Mouse (Mus musculus) neural tube, embryonic 11.5 days (tissue): ENCODE measurements around the gene Zscan4e. TPM values are rescaled to one million over a fixed set of nuclear protein-coding genes. Genes with fewer than 3 reads are reported as not detected.
"Not testable (repeated sequence)": the region's sequence is repeated elsewhere in the genome, so short reads cannot be mapped to it uniquely, and the experiment has no call there.

Experiments
- ATAC-seq: fragments of 200-750 bp; cut with Nextera tagmentation; 2 replicates; pipeline ENCODE4 v1.8.0; 2017; ENCODE audit warnings: moderate number of reproducible peaks, mild to moderate bottlenecking, moderate TSS enrichment, moderate library complexity; ENCODE audit not compliant: insufficient read depth, low FRiP score, low TSS enrichment
- DNase-seq: peaks from one replicate; pipeline ENCODE4 v3.0.0-alpha.2; 2015; ENCODE audit warnings: low spot score
- H3K27ac ChIP-seq: fragments of 300-500 bp; sonication (generic); 2 replicates; pipeline ENCODE4 v1.5.1; 2014; ENCODE audit warnings: low read depth, mild to moderate bottlenecking, low read length
- H3K27me3 ChIP-seq: fragments of 300-500 bp; sonication (generic); 2 replicates; pipeline ENCODE4 v1.6.1; 2014; ENCODE audit warnings: mild to moderate bottlenecking, low read length, mixed read lengths; ENCODE audit not compliant: control insufficient read depth, insufficient read depth
- H3K36me3 ChIP-seq: fragments of 300-500 bp; sonication (generic); 2 replicates; pipeline ENCODE4 v1.6.1; 2014; ENCODE audit warnings: mild to moderate bottlenecking, low read length, moderate library complexity, mixed read lengths; ENCODE audit not compliant: control insufficient read depth, insufficient read depth
- H3K4me1 ChIP-seq: fragments of 300-500 bp; sonication (generic); 2 replicates; pipeline ENCODE4 v1.6.1; 2014; ENCODE audit warnings: low read length, mixed read lengths; ENCODE audit not compliant: control insufficient read depth, insufficient read depth
- H3K4me2 ChIP-seq: fragments of 300-500 bp; sonication (generic); 2 replicates; pipeline ENCODE4 v1.6.1; 2014; ENCODE audit warnings: low read depth, mild to moderate bottlenecking, moderate library complexity
- H3K4me3 ChIP-seq: fragments of 300-500 bp; sonication (generic); 2 replicates; pipeline ENCODE4 v1.5.1; 2014; ENCODE audit warnings: low read depth, low read length
- H3K9ac ChIP-seq: fragments of 300-500 bp; sonication (generic); 2 replicates; pipeline ENCODE4 v1.6.1; 2014; ENCODE audit warnings: mild to moderate bottlenecking, low read length
- H3K9me3 ChIP-seq: fragments of 300-500 bp; sonication (generic); 2 replicates; pipeline ENCODE4 v1.6.1; 2016; ENCODE audit warnings: low read length; ENCODE audit not compliant: control insufficient read depth
- microRNA-seq: library from miRNA; unstranded; fragments of <30 nt; microRNA quantifications from one replicate; pipeline ENCODE4, GENCODE M21; 2016
- polyA plus RNA-seq: library from polyadenylated mRNA; unstranded; fragments of >200 nt; fragmentation: Nextera tagmentation; extraction: Ambion mirVana; gene quantifications from 2 replicates; pipeline ENCODE4 v1.2.1, GENCODE M21; 2014

The Zscan4e gene
- not detected in 2 replicates for polyA plus RNA-seq

- not testable (repeated sequence) for H3K27me3 ChIP-seq, H3K4me1 ChIP-seq, DNase-seq, H3K9me3 ChIP-seq, ATAC-seq, H3K9ac ChIP-seq, H3K36me3 ChIP-seq, H3K4me2 ChIP-seq, H3K4me3 ChIP-seq, H3K27ac ChIP-seq
These were observed at the start of gene Zscan4e for GRCm38 (mm10) chr7:11310582-11310981. Gene Zscan4e, minus strand, starts transcription at chr7:11310682.

Small RNAs within 50 kb of the gene (microRNA-seq; reads per million reads assigned to microRNA genes)
- gene Gm23087 (not detected), gene Gm26248 (not detected)

Other genes with a start within 250 kb of the Zscan4e start
- gene Zscan4-ps1, start 241.0 kb downstream of the Zscan4e start, polyA plus RNA-seq, result not detected in 2 replicates
- not detected in 2 replicates for gene Zscan4d, start 144.5 kb downstream of the Zscan4e start, polyA plus RNA-seq
- not detected in 2 replicates for gene Zscan4f, start 87.2 kb upstream of the Zscan4e start, polyA plus RNA-seq
- gene Zscan4-ps2, start 203.6 kb upstream of the Zscan4e start, polyA plus RNA-seq, result not detected in 2 replicates